28 mouse cellular contexts compared by ENCODE assay signal in genomic region chr11:89718491-89718982, GRCm38 (mm10). TPM values are rescaled to one million over a fixed set of nuclear protein-coding genes. Genes with fewer than 3 reads are reported as not detected.
DNase-seq lines count a peak whose midpoint lies in the region; ATAC-seq lines count a peak whose summit lies in the region.
"Had no signal": no experiment of that assay in that cellular context is flagged by ENCODE, and none has a peak within 500 bp of the region (broad histone marks: within the 10 kb centered on the region; RNA-seq: fewer than 3 reads in every experiment).

No protein-coding gene starts in this region.

- DNase-seq in forebrain, embryonic 11.5 days (ENCODE audit: low spot score), result no peak
- DNase-seq in limb, embryonic 11.5 days (ENCODE audit: low spot score), result peak; percentile 31
- no peak for DNase-seq in limb, embryonic 10.5 days (ENCODE audit: low spot score)
- peak; percentile 26 to 27 for DNase-seq in right cerebral cortex, postnatal 10 days (ENCODE audit: low spot score in 2 of 2)
- DNase-seq in right cerebral cortex, postnatal 25 days, result no peak
- no peak for DNase-seq in lung, postnatal 25 days (ENCODE audit: low spot score)
- no peak for DNase-seq in lung, postnatal 36 days
- DNase-seq: adrenal gland, adult 8-10 months; cerebellum, adult 11-12 months; cerebellum, adult 9-11 months; gastrocnemius, postnatal 25 days; heart, adult 18-20 months; heart, postnatal 36 days; kidney, adult 11 months; kidney, postnatal 14 days; liver, embryonic 13.5 days; lung, adult 18-20 months; right cerebral cortex, postnatal 14 days had no signal

- no peaks in the 10 kb centered on the region for H3K36me3 ChIP-seq in forebrain, embryonic 13.5 days (ENCODE audit: poor library complexity, severe bottlenecking)
- no peaks in the 10 kb centered on the region for H3K36me3 ChIP-seq in forebrain, embryonic 11.5 days (ENCODE audit: control insufficient read depth, insufficient read depth, low read length)
- no peaks in the 10 kb centered on the region for H3K36me3 ChIP-seq in limb, embryonic 11.5 days (ENCODE audit: control insufficient read depth, insufficient read depth, low read length)
- no peaks in the 10 kb centered on the region for H3K36me3 ChIP-seq in limb, embryonic 10.5 days
- H3K36me3 ChIP-seq: G1E; hindbrain, embryonic 13.5 days; limb, embryonic 15.5 days; liver, embryonic 13.5 days; midbrain, embryonic 12.5 days; stomach, embryonic 15.5 days had no signal

- H3K9me3 ChIP-seq in forebrain, embryonic 13.5 days (replicated peaks), result no peaks in the 10 kb centered on the region
- no peaks in the 10 kb centered on the region for H3K9me3 ChIP-seq in forebrain, embryonic 11.5 days (ENCODE audit: control insufficient read depth, low read length)
- H3K9me3 ChIP-seq in limb, embryonic 11.5 days (ENCODE audit: control insufficient read depth, low read length), result no peaks in the 10 kb centered on the region
- H3K9me3 ChIP-seq in limb, embryonic 10.5 days (replicated peaks), result no peaks in the 10 kb centered on the region
- H3K9me3 ChIP-seq: hindbrain, embryonic 13.5 days; limb, embryonic 15.5 days; liver, embryonic 13.5 days; midbrain, embryonic 12.5 days; stomach, embryonic 15.5 days had no signal

- peak; percentile 13; the same call in 1 of the 2 replicates for ATAC-seq in forebrain, embryonic 13.5 days
- ATAC-seq in forebrain, embryonic 11.5 days (replicated peaks; ENCODE audit: low FRiP score), result no peak
- no peak for ATAC-seq in limb, embryonic 11.5 days (ENCODE audit: insufficient number of reproducible peaks, low FRiP score, low TSS enrichment, low read depth)
- ATAC-seq: inflammation-experienced regulatory T-cells, adult 6 months had no signal

- H3K4me3 ChIP-seq in forebrain, embryonic 13.5 days, result no peak overlapping the region
- H3K4me3 ChIP-seq in forebrain, embryonic 11.5 days (ENCODE audit: low read depth, low read length), result no peak overlapping the region
- H3K4me3 ChIP-seq in limb, embryonic 11.5 days (ENCODE audit: low read depth, low read length), result no peak overlapping the region
- H3K4me3 ChIP-seq in limb, embryonic 10.5 days, result no peak overlapping the region
- H3K4me3 ChIP-seq: erythroblast, embryonic 14.5 days; hindbrain, embryonic 13.5 days; limb, embryonic 15.5 days; liver, embryonic 13.5 days; midbrain, embryonic 12.5 days; stomach, embryonic 15.5 days had no signal

- H3K4me1 ChIP-seq in forebrain, embryonic 13.5 days, result peaks cover 16% of the 10 kb centered on the region
- 0 out of 2 replicates have a peak, but pooled peaks cover 4% of the 10 kb centered on the region for H3K4me1 ChIP-seq in forebrain, embryonic 11.5 days (replicated peaks; ENCODE audit: control insufficient read depth, insufficient read depth, low read length)
- no peaks in the 10 kb centered on the region; the same call in 1 of the 2 replicates for H3K4me1 ChIP-seq in limb, embryonic 11.5 days (ENCODE audit: control insufficient read depth, insufficient read depth, low read length)
- no peaks in the 10 kb centered on the region for H3K4me1 ChIP-seq in limb, embryonic 10.5 days
- H3K4me1 ChIP-seq: hindbrain, embryonic 13.5 days; liver, embryonic 13.5 days; stomach, embryonic 15.5 days had no signal

- 29% methylated on average over 14 of the region's 14 CpGs for WGBS in forebrain, embryonic 13.5 days
- 55% methylated on average over 14 of the region's 14 CpGs for WGBS in forebrain, embryonic 11.5 days
- 46% methylated on average over 14 of the region's 14 CpGs for WGBS in limb, embryonic 11.5 days
- WGBS in limb, embryonic 10.5 days, result 82% methylated on average over 14 of the region's 14 CpGs

- no peak overlapping the region for H3K27ac ChIP-seq in forebrain, embryonic 13.5 days
- H3K27ac ChIP-seq in forebrain, embryonic 11.5 days (ENCODE audit: low read depth, low read length), result no peak overlapping the region
- H3K27ac ChIP-seq in limb, embryonic 11.5 days (replicated peaks; ENCODE audit: low read depth, low read length), result no peak overlapping the region
- no peak overlapping the region for H3K27ac ChIP-seq in limb, embryonic 10.5 days
- H3K27ac ChIP-seq: hindbrain, embryonic 13.5 days; limb, embryonic 15.5 days; liver, embryonic 13.5 days; midbrain, embryonic 12.5 days; stomach, embryonic 15.5 days had no signal

- H3K27me3 ChIP-seq in forebrain, embryonic 13.5 days, result peaks cover 4% of the 10 kb centered on the region; the same call in 1 of the 2 replicates
- no peaks in the 10 kb centered on the region for H3K27me3 ChIP-seq in forebrain, embryonic 11.5 days (ENCODE audit: control insufficient read depth, insufficient read depth, low read length)
- no peaks in the 10 kb centered on the region for H3K27me3 ChIP-seq in limb, embryonic 11.5 days (ENCODE audit: control insufficient read depth, insufficient read depth, low read length)
- H3K27me3 ChIP-seq in limb, embryonic 10.5 days (ENCODE audit: low read depth, poor library complexity, severe bottlenecking), result peaks cover 8% of the 10 kb centered on the region; the same call in 1 of the 2 replicates
- H3K27me3 ChIP-seq: hindbrain, embryonic 13.5 days; limb, embryonic 15.5 days; liver, embryonic 13.5 days; midbrain, embryonic 12.5 days; stomach, embryonic 15.5 days had no signal

- 0 out of 2 replicates have a peak overlapping the region, but pooled peaks have one; percentile 10 for H3K4me2 ChIP-seq in forebrain, embryonic 13.5 days
- H3K4me2 ChIP-seq in forebrain, embryonic 11.5 days (ENCODE audit: low read depth, low read length, severe bottlenecking), result no peak overlapping the region
- no peak overlapping the region for H3K4me2 ChIP-seq in limb, embryonic 11.5 days (ENCODE audit: low read depth, severe bottlenecking)
- H3K4me2 ChIP-seq: heart, embryonic 11.5 days; hindbrain, embryonic 13.5 days; limb, embryonic 15.5 days; liver, embryonic 13.5 days; midbrain, embryonic 12.5 days; stomach, embryonic 15.5 days had no signal

- H3K9ac ChIP-seq in forebrain, embryonic 13.5 days, result no peak overlapping the region
- H3K9ac ChIP-seq in forebrain, embryonic 11.5 days (ENCODE audit: low read length), result no peak overlapping the region
- H3K9ac ChIP-seq in limb, embryonic 11.5 days (ENCODE audit: low read length), result no peak overlapping the region
- H3K9ac ChIP-seq: hindbrain, embryonic 13.5 days; limb, embryonic 15.5 days; liver, embryonic 13.5 days; midbrain, embryonic 12.5 days; stomach, embryonic 15.5 days had no signal

RNA-seq across cellular contexts. Expression of gene Ankfn1, which starts 58.9 kb away (rescaled TPM):
- 2.4 and 3.5 TPM in 2 replicates for polyA plus RNA-seq in forebrain, embryonic 13.5 days (2015; fragmentation: Nextera tagmentation; extraction: Ambion mirVana)
- polyA plus RNA-seq in forebrain, embryonic 11.5 days (2014; fragmentation: Nextera tagmentation; extraction: Ambion mirVana), result 3.7 and 4.4 TPM in 2 replicates
- 0.05 TPM in 1 of 2 replicates, not detected in the other for polyA plus RNA-seq in limb, embryonic 11.5 days (2014; fragmentation: Nextera tagmentation; extraction: Ambion mirVana)
- not detected in 2 replicates for polyA plus RNA-seq in limb, embryonic 10.5 days (2016; fragmentation: Nextera tagmentation; extraction: Ambion mirVana)
- polyA plus RNA-seq: erythroblast, embryonic 14.5 days; G1E; inflammation-experienced regulatory T-cells, adult 6 months; kidney, embryonic 14.5 days had no signal

Comparison
In these comparisons a context has a peak if more than half of its experiments do, and no peak if none do; other contexts are left out.
1. DNase-seq: peak in limb, embryonic 11.5 days (single experiment) and right cerebral cortex, postnatal 10 days (2 of 2); none in forebrain, embryonic 11.5 days (single experiment), limb, embryonic 10.5 days (single experiment), right cerebral cortex, postnatal 25 days (single experiment), lung, postnatal 25 days (single experiment) and lung, postnatal 36 days (single experiment).